ENCODE assay signal across 27 mouse cellular contexts in genomic region chr14:114767323-114767722, GRCm38 (mm10).
DNase-seq lines count a peak whose midpoint lies in the region; ATAC-seq lines count a peak whose summit lies in the region.
"Had no signal": no experiment of that assay in that cellular context is flagged by ENCODE, and none has a peak within 500 bp of the region (broad histone marks: within the 10 kb centered on the region; RNA-seq: fewer than 3 reads in every experiment).

No protein-coding gene starts in this region.

- no peak for ATAC-seq in forebrain, embryonic 14.5 days
- peak; percentile 83 for ATAC-seq in forebrain, embryonic 16.5 days
- no peak for ATAC-seq in inflammation-experienced regulatory T-cells, adult 6 months
- ATAC-seq: hindbrain, embryonic 16.5 days; intestine, embryonic 16.5 days; Patski had no signal

- no peaks in the 10 kb centered on the region for H3K4me1 ChIP-seq in forebrain, embryonic 14.5 days (ENCODE audit: control insufficient read depth, insufficient read depth, low read length)
- no peaks in the 10 kb centered on the region for H3K4me1 ChIP-seq in forebrain, embryonic 10.5 days
- H3K4me1 ChIP-seq in forebrain, embryonic 16.5 days (replicated peaks; ENCODE audit: control insufficient read depth, insufficient read depth, low read length), result no peaks in the 10 kb centered on the region
- H3K4me1 ChIP-seq: heart, embryonic 12.5 days; heart, embryonic 15.5 days; hindbrain, embryonic 10.5 days; hindbrain, embryonic 13.5 days had no signal

- H3K27ac ChIP-seq in forebrain, embryonic 14.5 days (ENCODE audit: low read depth, low read length), result no peak overlapping the region
- no peak overlapping the region for H3K27ac ChIP-seq in forebrain, embryonic 10.5 days
- no peak overlapping the region for H3K27ac ChIP-seq in forebrain, embryonic 16.5 days (ENCODE audit: low read length)
- H3K27ac ChIP-seq: heart, embryonic 15.5 days; hindbrain, embryonic 10.5 days; hindbrain, embryonic 13.5 days had no signal

- no peak overlapping the region for H3K9ac ChIP-seq in forebrain, embryonic 14.5 days (ENCODE audit: low read length)
- H3K9ac ChIP-seq in forebrain, embryonic 16.5 days (replicated peaks; ENCODE audit: low read depth, low read length), result no peak overlapping the region
- H3K9ac ChIP-seq: heart, embryonic 12.5 days; heart, embryonic 15.5 days; hindbrain, embryonic 13.5 days had no signal

- H3K27me3 ChIP-seq in forebrain, embryonic 14.5 days (replicated peaks; ENCODE audit: control insufficient read depth, insufficient read depth, low read length), result no peaks in the 10 kb centered on the region
- H3K27me3 ChIP-seq in forebrain, embryonic 10.5 days (ENCODE audit: poor library complexity, severe bottlenecking), result no peaks in the 10 kb centered on the region
- H3K27me3 ChIP-seq in forebrain, embryonic 16.5 days (replicated peaks; ENCODE audit: control insufficient read depth, insufficient read depth, low read length), result no peaks in the 10 kb centered on the region
- H3K27me3 ChIP-seq: CH12.LX; heart, embryonic 12.5 days; heart, embryonic 15.5 days; hindbrain, embryonic 13.5 days had no signal

- no peak overlapping the region for H3K4me2 ChIP-seq in forebrain, embryonic 14.5 days (ENCODE audit: low read length)
- H3K4me2 ChIP-seq in forebrain, embryonic 16.5 days (ENCODE audit: low read length), result no peak overlapping the region
- H3K4me2 ChIP-seq: heart, embryonic 12.5 days; heart, embryonic 15.5 days; hindbrain, embryonic 13.5 days had no signal

- peak; percentile 33 for DNase-seq in forebrain, embryonic 14.5 days (ENCODE audit: low spot score)
- DNase-seq in forebrain, embryonic 10.5 days (ENCODE audit: extremely low spot score, low spot score), result no peak
- peak; percentile 43 for DNase-seq in brain, adult 2 months (ENCODE audit: low read depth, low spot score)
- DNase-seq in spleen, postnatal 36 days (ENCODE audit: low spot score in 2 of 2), result no peak
- DNase-seq: adrenal gland, postnatal 10 days; adrenal gland, postnatal 36 days; B cell, adult 2 months; cerebellum, adult 11-12 months; cerebellum, adult 8-10 months; cerebellum, postnatal 10 days; cerebellum, postnatal 36 days; gastrocnemius, postnatal 25 days; heart, adult 18-20 months; heart, postnatal 10 days; heart, postnatal 36 days; kidney, adult 18-20 months had no signal

- WGBS in forebrain, embryonic 14.5 days, result 71% methylated on average over 5 of the region's 5 CpGs
- WGBS in forebrain, embryonic 10.5 days, result 91% methylated on average over 5 of the region's 5 CpGs
- 57% methylated on average over 5 of the region's 5 CpGs for WGBS in forebrain, embryonic 16.5 days

- H3K36me3 ChIP-seq in forebrain, embryonic 14.5 days (ENCODE audit: control insufficient read depth, insufficient read depth, low read length), result no peaks in the 10 kb centered on the region
- H3K36me3 ChIP-seq in forebrain, embryonic 10.5 days (replicated peaks), result no peaks in the 10 kb centered on the region
- no peaks in the 10 kb centered on the region for H3K36me3 ChIP-seq in forebrain, embryonic 16.5 days (ENCODE audit: control insufficient read depth, insufficient read depth)
- H3K36me3 ChIP-seq: G1E; heart, embryonic 12.5 days; heart, embryonic 15.5 days; hindbrain, embryonic 10.5 days; hindbrain, embryonic 13.5 days had no signal

- no peaks in the 10 kb centered on the region for H3K9me3 ChIP-seq in forebrain, embryonic 14.5 days (replicated peaks; ENCODE audit: control insufficient read depth, low read length)
- H3K9me3 ChIP-seq in forebrain, embryonic 10.5 days, result no peaks in the 10 kb centered on the region
- no peaks in the 10 kb centered on the region for H3K9me3 ChIP-seq in forebrain, embryonic 16.5 days (ENCODE audit: control insufficient read depth, low read length)
- H3K9me3 ChIP-seq: G1E; heart, embryonic 12.5 days; heart, embryonic 15.5 days; hindbrain, embryonic 10.5 days; hindbrain, embryonic 13.5 days had no signal

- H3K4me3 ChIP-seq in forebrain, embryonic 14.5 days (ENCODE audit: low read depth, low read length), result no peak overlapping the region
- H3K4me3 ChIP-seq in forebrain, embryonic 10.5 days, result no peak overlapping the region
- H3K4me3 ChIP-seq in forebrain, embryonic 16.5 days (replicated peaks; ENCODE audit: low read length), result no peak overlapping the region
- H3K4me3 ChIP-seq: heart, embryonic 12.5 days; heart, embryonic 15.5 days; hindbrain, embryonic 10.5 days; hindbrain, embryonic 13.5 days had no signal

Comparison
In these comparisons a context has a peak if more than half of its experiments do, and no peak if none do; other contexts are left out.
1. DNase-seq: peak in forebrain, embryonic 14.5 days (single experiment) and brain, adult 2 months (single experiment); none in forebrain, embryonic 10.5 days (single experiment) and spleen, postnatal 36 days (0 of 2).